Mouse (Mus musculus) forebrain, embryonic 13.5 days (tissue): ENCODE measurements at regions not wholly inside any gene's neighbourhood (a gene's known extent, or its start where the extent isn't known, plus 50 kb on each side); places are given as distances from the start of the nearest gene placed in this dataset.
A peak's percentile ranks its signal among the peaks of the same experiment; 100 is the strongest.

Experiments used
- ATAC-seq: fragments of 200-750 bp; cut with Nextera tagmentation; 2 replicates; pipeline ENCODE4 v1.8.0; 2017
- H3K27ac ChIP-seq: fragments of 300-500 bp; sonication (generic); 2 replicates; pipeline ENCODE4 v1.5.1; 2015; ENCODE audit warnings: inconsistent platforms, mild to moderate bottlenecking, moderate library complexity
- H3K27me3 ChIP-seq: fragments of 300-500 bp; sonication (generic); 2 replicates; pipeline ENCODE4 v1.6.1; 2015; ENCODE audit warnings: mild to moderate bottlenecking, inconsistent platforms
- H3K36me3 ChIP-seq: fragments of 300-500 bp; sonication (generic); 2 replicates; pipeline ENCODE4 v1.6.1; 2015; ENCODE audit warnings: mild to moderate bottlenecking, inconsistent platforms; ENCODE audit not compliant: poor library complexity, severe bottlenecking
- H3K4me1 ChIP-seq: fragments of 300-500 bp; sonication (generic); 2 replicates; pipeline ENCODE4 v1.6.1; 2015; ENCODE audit warnings: inconsistent platforms
- H3K4me2 ChIP-seq: fragments of 300-500 bp; sonication (generic); 2 replicates; pipeline ENCODE4 v1.6.1; 2015; ENCODE audit warnings: inconsistent platforms, mild to moderate bottlenecking, moderate library complexity
- H3K4me3 ChIP-seq: fragments of 300-500 bp; sonication (generic); 2 replicates; pipeline ENCODE4 v1.5.1; 2015; ENCODE audit warnings: mild to moderate bottlenecking, inconsistent platforms
- H3K9ac ChIP-seq: fragments of 300-500 bp; sonication (generic); 2 replicates; pipeline ENCODE4 v1.6.1; 2015; ENCODE audit warnings: mild to moderate bottlenecking, inconsistent platforms
- H3K9me3 ChIP-seq: fragments of 300-500 bp; sonication (generic); replicated peaks from 2 replicates; pipeline ENCODE4 v1.6.1; 2016; ENCODE audit warnings: inconsistent platforms
- WGBS: fragments of 180-500 bp; shearing (Covaris S2); methylation state at CpG from one replicate; pipeline ENCODE4 v1.1.7; 2015; 5-methylcytosine and 5-hydroxymethylcytosine counted together

GRCm38 (mm10) chr3:77537848-77538247, 1463.8 kb downstream of the Fstl5 start:
- no peak for ATAC-seq
- no peaks in the 10 kb centered on the region for H3K9me3 ChIP-seq
- H3K4me3 ChIP-seq = no peak overlapping the region
- no peaks in the 10 kb centered on the region for H3K36me3 ChIP-seq
- no peaks in the 10 kb centered on the region for H3K4me1 ChIP-seq
- WGBS = 80% methylated on average over 3 of the region's 3 CpGs
- H3K9ac ChIP-seq = no peak overlapping the region
- no peak overlapping the region for H3K4me2 ChIP-seq
- H3K27ac ChIP-seq = no peak overlapping the region
- no peaks in the 10 kb centered on the region for H3K27me3 ChIP-seq

- 68% methylated on average over 2 of the region's 2 CpGs for whole genome bisulfite sequencing
- Histone ChIP-seq H3K27ac (no peak overlapping the region), H3K27me3 (no peaks in the 10 kb centered on the region), H3K36me3 (no peaks in the 10 kb centered on the region), H3K4me3 (no peak overlapping the region), H3K4me1 (no peaks in the 10 kb centered on the region), H3K9ac (no peak overlapping the region), H3K9me3 (no peaks in the 10 kb centered on the region), H3K4me2 (no peak overlapping the region)
- no peak; the same call in 1 of the 2 replicates for ATAC-seq
Observed at GRCm38 (mm10) chr3:77577267-77577666, 1503.2 kb downstream of the Fstl5 start.

- Histone ChIP-seq H3K4me2 (no peak overlapping the region), H3K4me3 (no peak overlapping the region), H3K4me1 (no peaks in the 10 kb centered on the region), H3K27me3 (no peaks in the 10 kb centered on the region), H3K9me3 (no peaks in the 10 kb centered on the region), H3K27ac (no peak overlapping the region), H3K36me3 (no peaks in the 10 kb centered on the region), H3K9ac (no peak overlapping the region)
- WGBS = 67% methylated on average over 3 of the region's 3 CpGs
- ATAC-seq = peak; percentile 38; the same call in 1 of the 2 replicates
Observed at GRCm38 (mm10) chr3:77587218-77587617, 1513.1 kb downstream of the Fstl5 start.
